Mouse (Mus musculus) erythroid progenitor cell, adult 5-6 weeks (primary cell): ENCODE measurements around the gene Hsd17b3. TPM values are rescaled to one million over a fixed set of nuclear protein-coding genes. Genes with fewer than 3 reads are reported as not detected.
"Not testable (repeated sequence)": the region's sequence is repeated elsewhere in the genome, so short reads cannot be mapped to it uniquely, and the experiment has no call there.

Source experiments
- ATAC-seq: replicated peaks from 2 replicates; pipeline ENCODE4 v1.8.0; 2016; ENCODE audit warnings: moderate number of reproducible peaks, mild to moderate bottlenecking, moderate TSS enrichment, inconsistent platforms; ENCODE audit not compliant: poor library complexity, low FRiP score, severe bottlenecking
- total RNA-seq, 2 experiments: library from RNA; stranded (forward) in 1 of 2; stranded (reverse) in 1 of 2; fragments of 150-400 nt in 1 of 2; fragments of 186-747, 209-891 nt in 1 of 2; gene quantifications; 2 replicates each; pipeline versions ENCODE4 v1.2.3 to v1.2.4; 2015 to 2017; ENCODE audit warnings: low replicate concordance in 2 of 2

The Hsd17b3 gene
- total RNA-seq, 2 experiments from 2014 or later: not detected

DNA sequence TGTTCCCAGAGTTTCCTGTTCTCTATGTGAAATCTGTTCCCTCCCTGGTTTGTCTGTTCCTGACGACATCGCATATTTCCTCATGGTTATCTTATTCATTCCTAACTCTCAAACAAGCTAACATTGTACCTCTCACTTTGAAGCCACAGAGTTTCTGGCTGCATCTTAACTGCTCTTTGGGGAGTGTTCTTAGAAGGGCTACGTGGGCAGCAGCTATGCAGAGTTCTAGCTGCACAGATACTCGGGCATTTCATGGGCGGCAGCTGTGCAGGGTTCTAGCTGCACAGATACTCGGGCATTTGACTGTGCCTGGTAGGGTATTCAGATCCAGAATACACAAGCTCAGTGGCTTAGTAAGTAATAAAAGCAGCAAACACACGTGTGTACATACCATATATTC, 973 bp downstream of the Hsd17b3 start:
- no peak for ATAC-seq

DNA sequence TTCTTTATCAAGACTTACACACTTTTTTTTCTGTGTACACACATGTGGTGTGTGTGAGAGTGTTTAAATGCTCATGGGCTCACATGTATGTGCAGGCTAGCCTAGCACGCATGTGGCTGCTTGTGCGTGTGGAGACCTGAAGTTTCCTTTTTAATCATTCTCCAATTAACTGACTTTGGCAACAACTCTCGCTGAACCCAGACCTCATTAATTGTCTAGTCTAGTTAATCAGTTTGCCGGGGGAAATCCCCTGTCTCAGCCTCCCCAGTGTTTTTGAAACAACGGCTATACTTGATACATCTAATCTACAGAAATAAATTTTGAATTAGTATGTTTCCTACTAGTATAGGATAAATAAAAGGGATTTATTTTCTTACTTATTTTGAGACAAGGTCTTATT, 3.0 kb downstream of the Hsd17b3 start:
- no peak for ATAC-seq

DNA sequence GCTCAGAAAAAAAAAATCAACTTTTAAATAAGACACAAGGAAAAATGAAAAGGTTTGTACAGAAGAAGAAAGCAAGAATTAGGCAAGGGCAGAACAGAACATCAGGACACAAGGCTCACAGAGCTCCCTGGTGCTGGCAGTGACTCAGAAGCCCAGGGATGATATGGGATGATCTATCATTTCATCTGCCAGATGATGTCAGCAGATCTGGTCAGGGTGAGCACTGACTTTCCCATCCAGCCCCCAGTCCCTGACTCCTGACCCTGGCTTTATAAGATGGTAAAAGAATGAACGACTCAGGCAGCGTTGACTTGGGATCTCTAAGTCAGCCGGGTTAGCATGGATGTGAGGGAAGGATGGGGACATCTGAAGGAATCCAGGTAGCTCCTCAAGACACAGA, 5.7 kb downstream of the Hsd17b3 start:
- ATAC-seq: no peak

DNA sequence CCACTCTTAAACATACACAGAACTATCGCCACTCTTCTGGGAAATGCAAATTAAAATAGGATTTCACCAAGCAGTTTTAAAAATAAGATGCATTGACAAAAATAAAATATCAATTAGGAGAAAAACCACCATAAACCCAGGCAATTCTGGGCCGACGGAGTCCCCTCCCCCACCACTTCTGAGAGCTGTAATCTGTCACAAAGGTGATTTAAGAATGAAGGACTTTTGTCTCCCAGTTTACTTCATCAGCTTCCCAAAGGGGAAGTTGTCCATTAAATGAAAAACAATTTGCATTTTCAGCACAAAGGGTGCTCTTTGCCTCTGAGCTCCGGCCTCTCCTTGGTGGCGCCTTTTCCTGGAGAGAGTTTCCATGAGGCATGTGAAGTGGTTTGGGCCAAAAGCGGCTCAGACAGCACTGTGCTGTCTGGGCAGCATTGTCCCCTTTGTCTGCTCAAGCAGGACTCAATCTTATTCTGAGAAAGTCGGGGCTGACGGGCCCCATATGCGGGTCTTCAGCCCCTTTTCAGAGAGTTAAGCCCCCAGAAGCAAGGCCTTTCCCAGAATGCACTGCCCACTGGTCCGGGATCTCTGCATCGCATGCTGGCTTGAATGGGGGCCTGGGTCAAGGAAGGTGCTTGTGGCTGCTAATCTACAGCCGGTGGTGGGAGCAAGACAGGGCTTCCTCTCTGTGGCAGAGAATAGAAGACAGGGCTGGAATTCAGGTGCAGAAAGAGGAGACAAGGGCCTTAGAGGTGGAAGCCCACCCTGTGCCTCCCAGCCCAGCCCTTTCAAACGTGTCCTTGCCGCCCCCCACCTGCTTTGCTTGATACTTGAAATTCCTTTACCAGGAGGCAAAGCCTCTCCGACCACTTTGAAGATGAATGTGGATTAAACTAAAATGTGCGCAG, 7.8 kb downstream of the Hsd17b3 start:
- ATAC-seq: no peak

DNA sequence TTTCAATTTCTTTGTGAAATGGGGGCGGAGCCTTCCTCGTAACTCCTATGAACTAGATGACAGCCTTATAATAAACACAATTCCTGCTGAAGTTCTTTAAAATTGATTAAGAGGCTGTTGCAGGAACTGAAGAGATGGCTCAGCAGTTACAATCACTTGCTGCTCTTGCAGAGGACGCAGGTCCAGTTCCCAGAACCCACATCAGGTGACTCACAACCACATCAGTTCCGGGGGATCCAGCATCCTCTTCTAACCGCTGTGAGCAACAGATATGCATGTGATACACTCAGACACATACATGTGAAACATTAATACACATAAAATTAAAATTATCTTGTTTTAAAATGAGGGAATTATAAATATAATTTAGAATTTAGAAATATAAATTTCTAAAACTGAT, 11.4 kb downstream of the Hsd17b3 start:
- ATAC-seq: no peak

DNA sequence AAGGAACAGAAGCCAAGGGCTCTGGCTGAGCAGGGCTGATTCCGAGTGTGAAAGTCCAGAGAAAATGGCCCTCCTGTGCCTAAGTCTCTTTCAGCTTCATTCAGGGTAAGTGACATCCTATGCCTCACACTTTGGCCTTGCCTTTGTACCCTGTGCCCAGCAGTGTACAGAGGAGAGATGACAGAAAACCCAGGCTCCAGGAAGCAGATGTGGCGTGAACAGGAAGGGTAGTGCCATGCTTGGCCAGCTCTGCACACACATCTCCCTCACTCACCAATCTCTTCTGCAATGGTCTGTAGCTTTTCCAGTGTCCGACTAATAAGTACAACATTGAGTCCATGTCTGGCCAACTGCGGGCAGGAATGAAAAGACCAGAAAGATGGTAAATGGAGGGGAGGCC, 13.0 kb downstream of the Hsd17b3 start:
- no peak for ATAC-seq

DNA sequence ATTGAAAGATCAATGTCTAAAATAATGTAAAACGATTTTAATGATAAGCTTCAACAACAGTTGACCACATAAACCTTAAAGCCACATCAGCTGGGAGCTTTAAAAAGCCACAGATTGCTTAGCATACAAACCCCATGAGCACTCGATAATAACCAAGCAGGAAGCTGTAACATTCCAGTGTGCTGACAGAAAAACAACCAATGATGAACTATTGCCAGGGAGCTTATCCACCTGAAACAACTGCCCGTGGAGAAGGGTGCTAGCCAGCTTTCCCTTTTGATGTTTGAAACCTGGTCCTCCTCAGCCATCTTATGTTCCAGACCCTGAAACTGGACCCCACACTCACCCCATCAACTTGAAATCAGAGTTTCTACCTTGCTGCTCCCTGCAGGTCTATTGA, 22.4 kb downstream of the Hsd17b3 start:
- ATAC-seq: no peak

DNA sequence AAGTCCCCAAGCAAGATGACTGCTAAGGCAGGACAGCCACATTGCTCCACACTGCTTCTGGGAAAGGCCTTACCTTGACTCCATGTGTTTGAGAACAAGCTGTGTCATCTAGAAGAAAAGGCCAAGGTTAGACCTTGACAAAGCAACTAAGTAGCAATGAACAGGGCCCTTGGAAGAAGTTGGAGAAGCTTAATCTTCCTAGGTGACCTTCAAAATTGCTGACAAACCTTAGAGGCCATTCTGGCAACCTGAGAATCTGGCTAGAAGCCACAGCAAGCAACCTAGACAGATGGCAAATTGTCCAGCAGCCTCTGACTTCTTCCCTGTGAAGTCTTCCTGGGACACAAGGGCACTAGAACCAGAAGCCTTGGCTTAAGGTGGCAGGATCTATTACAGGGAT, 24.8 kb downstream of the Hsd17b3 start:
- ATAC-seq: no peak

DNA sequence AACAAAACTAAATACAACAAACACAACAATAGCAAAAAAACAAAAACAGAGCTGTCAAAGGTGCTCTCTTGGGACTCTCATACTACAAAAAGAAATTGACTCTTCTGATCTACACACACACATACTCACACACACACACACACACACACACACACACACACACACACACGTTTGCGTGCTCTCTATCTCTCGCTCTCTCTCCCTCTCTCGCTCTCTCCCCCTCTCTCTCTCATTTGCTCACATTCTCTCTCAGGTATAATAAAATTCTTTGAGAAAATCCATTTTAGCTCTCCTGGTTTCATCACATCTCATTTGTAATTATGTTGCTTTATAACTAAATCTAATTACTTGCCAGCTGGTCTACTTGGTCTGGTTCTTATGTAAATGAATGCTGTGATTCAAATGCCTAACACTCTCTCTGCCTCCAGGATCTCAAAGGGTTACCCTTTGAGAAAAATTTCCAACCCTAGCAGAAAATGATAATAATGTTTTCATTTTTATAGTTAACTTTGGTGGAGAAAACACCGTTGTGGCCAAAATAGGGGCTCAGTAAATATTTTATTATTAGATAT, 28.0 kb downstream of the Hsd17b3 start:
- ATAC-seq: no peak

DNA sequence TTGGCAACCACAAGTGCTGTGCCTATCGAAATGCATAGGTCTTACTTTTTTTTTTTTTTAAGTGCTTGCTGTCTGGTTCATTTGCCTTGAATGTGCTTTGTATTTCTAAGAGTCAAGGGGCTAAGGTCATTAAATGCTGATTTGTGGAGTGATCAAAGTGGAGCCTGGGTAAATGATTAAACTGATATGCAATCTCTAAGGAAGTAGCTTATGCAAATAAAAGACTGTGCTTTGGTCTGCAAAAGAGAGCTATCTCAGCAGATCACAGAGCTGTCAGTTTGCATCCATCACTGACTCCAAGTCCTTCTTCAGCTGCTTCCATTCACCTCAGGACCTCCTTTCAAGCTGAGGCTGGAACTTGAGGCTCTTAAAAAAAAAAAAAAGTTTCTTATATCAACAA, 35.1 kb downstream of the Hsd17b3 start:
- no peak for ATAC-seq

DNA sequence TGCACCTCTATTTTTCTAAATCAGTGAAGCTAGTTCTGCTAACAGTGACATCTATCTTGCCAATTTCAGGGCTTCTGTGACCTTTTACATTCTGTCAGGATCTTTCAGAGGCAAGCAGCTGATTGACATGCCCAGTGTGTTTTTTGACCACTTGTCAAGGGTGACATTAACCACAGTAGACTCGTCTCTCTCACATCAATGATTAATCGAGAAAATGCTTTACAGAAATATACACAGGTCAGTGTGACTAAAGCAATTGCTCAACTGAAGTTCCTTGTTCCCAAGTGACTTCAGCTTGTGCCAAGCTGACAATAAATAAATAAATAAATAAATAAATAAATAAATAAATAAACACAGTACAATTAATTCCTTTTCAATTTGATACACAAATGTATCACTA, 36.7 kb downstream of the Hsd17b3 start:
- ATAC-seq: not testable (repeated sequence)

DNA sequence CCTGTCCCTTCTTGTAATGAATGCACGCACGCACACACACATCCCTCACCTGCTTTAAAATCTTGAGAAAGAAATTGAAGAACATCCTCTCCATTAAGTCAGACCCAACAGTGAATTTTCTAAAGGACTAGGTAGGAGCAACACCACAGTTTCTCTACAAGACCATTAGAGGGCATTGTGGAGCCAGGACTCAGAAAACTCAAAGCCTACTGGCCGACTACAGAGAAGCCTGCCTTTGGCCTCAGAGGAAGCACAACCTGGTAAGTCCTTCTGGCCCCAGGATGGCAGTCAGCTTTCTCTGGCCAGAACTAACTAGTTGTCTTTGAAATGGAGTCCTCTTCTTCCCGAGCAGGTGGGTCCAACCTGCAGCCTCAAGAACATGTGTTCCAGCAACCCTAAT, 38.1 kb downstream of the Hsd17b3 start:
- no peak for ATAC-seq

DNA sequence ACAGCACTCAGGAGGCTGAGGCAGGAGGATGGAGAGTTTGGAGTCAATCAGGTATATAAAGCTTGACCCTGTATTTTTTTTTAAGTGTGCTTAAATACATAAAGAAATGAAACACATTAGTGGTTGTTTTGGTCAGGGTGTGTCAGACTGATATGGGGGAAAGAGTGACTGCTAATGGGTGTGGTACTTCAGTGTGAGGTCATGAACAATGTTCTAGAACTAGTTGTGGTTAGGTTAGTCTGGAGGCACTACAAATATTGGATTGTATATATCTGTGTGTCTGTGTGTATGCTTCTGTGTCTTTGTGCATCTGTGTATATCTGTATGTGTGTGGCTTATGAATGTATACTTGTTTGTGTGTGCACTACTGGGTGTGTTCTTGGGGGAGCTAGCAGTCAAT, 39.5 kb downstream of the Hsd17b3 start:
- ATAC-seq: no peak

DNA sequence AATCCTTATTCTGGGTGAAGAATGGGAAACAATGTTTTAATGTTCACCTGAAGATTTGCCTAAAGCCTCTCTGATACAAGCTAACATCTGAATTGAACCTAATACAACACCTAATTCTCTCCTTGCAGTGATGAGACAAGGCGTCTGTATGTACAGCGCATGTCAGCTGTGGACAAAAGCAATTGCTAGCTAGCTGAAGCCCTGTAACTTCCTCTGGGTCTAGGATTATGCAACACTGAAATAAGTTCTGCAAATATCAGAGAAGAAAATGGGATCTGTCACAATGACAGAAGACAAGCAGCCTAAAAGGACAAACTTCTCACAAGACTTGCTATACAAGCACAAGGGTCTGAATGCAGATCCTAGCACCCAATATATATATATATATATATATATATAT, 40.6 kb downstream of the Hsd17b3 start:
- no peak for ATAC-seq

DNA sequence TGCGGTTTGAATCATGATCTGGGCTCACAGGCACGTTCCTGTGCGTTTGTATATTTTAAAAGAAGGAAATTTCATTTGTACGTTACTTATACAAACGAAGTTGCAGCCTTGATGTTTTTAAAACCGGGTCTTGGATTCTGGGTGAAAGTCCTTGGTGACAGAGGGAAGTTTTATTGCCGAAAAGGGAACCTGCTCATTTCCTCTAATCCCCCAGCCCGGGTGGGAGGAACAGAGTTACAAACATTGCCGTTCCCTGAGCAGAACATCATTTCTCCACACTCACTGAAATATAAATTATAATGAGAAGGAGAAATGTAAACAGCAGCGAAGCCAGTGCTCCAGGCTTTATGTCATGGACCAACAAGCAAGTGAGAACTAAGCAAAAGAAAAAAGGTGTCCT, 49.1 kb downstream of the Hsd17b3 start:
- ATAC-seq: no peak

DNA sequence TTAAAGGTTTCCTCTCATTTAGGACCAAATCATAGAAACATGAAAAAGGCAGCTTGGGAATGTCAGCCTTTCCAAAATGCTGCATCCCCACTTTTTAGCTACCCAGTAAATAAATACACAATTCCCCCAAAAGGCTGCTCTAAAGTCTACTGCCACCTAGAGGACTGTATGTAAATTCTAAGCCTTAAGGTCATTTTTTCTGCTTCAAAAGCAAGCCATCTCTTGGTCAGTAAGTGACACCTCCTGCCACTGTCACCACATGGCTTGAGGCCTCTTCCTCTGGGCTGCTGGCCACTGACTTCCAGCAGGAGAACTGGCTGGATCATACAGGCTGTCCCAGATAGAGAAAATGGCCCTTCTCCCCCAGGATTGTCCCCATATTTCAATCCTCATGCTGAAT, 50.9 kb downstream of the Hsd17b3 start:
- ATAC-seq: no peak

DNA sequence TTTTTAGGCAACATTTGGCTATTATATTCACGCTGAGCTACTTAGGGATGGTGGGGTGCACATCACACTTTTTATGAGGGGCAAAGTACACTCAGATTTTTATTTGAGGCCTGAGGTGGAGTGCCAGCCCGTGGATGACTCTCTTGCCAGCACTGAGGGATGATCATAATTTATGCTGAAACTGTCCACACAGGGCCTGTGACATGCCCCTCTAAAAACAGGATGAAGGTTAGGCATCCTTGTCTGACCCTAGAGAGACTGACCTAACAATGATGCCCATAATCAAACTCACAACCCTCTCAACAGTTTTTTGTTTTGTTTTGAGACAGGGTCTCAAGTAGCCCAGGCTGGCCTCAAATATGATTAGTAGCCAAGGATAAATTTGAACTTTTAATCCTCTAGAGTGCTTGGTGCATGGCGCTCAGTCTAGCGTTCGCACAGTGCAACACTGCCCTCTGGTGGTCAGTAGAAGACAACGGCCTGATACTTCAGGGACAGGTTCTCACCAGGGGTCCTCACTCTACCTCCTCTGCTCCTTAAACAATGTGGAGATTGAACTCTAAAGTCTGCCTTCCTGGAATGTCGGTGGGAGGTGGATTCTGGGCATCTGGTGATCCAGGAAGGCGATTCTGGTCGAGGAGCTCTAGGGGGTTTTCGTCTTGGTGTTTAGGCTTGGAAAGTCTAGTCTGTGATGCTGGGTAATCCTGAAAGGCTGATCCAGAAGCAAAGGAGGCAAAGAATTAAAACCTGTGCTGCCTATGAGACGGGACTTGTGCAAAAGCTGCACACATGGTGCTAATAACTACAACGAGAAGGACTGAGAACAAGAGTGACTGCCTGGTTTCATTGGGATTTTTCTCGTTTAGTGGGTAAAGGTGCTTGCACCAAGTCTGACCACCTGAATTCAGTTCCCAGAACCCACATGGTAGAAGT, 52.7 kb downstream of the Hsd17b3 start:
- peak; percentile 70 for ATAC-seq

DNA sequence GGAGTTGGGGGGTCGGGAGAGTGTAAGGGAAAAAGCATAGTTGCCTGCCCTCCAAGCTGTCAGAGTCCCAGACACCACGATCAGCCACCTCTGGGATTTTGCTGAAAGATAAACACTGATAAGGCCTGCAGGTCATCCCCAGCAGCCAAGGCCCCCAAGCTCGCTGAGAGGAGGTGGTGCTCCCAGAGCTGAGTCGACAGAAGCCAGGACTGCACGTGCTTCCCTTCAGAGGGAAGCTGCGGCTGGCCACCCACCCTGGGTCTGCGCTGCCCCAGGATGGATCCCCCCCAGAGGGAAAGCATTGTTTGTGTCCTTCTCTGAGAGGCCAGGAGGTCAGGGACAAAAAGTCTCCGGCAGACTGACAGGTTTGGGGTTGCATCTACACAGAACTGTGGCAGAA, 54.0 kb downstream of the Hsd17b3 start:
- no peak for ATAC-seq

DNA sequence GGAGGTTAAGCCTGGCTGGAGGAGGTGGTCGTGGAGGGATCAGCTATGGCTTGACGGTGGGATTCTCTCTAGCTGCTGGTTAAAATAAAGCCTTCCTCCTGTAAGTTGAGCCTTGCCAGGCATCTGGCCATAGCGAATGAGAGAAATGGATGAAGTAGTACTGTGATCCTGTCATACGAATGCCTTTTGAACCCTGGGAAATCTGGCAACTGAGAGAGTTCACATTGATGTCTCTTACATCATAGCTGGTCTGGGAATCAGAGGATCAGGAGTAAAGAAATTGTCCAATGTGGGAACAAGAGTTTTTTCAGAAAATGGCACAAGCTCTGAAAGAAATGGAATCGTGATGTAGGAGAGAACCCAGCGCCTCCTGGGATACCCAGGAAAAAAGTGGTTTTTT, 55.1 kb downstream of the Hsd17b3 start:
- ATAC-seq: no peak

DNA sequence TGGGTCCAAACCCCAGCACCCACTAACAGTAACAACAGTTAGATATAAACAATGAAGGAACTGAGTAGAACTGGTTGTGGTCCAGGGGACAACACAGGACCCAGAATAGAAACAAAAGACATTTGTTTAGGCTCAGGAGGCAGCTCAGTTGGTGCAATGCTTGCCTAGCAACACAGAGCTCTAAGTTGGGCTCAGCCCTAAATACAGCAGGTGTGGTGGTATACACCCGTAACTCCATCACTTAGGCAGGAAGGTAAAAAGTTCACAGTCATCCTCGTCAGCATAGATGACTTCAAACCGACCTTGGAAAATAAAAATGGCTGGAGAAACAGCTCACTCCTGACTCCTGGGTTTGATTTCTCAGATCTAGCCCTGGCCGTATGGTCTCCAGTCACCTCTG, 55.8 kb downstream of the Hsd17b3 start:
- no peak for ATAC-seq

DNA sequence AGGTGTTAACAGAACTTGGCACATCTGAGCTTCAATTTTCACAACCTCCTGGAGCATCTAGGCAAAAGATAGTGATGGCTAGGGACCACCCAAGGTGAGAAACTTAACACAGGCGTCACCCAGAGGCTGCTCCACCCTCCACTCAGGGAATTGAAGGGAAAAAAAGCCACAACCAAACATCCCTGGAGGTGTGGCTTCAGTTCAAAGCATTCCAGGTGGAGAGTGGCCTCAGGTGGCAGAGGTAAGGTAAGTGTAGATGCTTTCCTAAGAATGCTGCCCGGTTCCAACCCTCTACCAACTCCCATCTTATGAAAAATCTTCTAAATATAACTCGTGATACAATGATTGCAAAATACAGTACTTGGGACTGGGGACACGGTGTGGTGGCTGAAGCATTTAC, 57.8 kb downstream of the Hsd17b3 start:
- ATAC-seq: no peak
